Mouse (Mus musculus): ENCODE data around the gene Pfkfb1. TPM values are rescaled to one million over a fixed set of nuclear protein-coding genes. Genes with fewer than 3 reads are reported as not detected.

Gene Pfkfb1
- total RNA-seq, 2 experiments from 2014 or later: 0.52 to 1.2 TPM

DNA sequence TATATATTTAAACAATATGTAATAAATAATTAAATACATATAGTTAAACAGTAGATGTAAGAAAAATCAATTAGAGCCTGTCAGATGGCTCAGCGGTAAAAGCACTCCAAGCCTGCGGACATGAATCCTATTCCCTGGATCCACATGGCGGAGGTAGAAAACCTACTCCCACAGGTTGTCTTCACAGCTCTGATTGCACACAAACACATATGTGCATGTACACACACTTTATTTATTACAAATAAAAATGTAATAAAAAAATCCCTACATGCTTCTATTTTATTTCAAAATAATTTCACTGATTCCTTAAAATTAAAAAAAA lies 69.7 kb downstream of the Pfkfb1 start:
- no peak for DNase-seq (ENCODE audit: extremely low spot score in 1 of 2, low spot score in 1 of 2)

- DNase-seq (ENCODE audit: extremely low spot score in 1 of 2, low spot score in 1 of 2): peak in 1 of 2 experiments; percentile 16
Observed at GRCm38 (mm10) chrX:150662809-150663208, 74.8 kb downstream of the Pfkfb1 start.

- no peak for DNase-seq (ENCODE audit: extremely low spot score in 1 of 2, low spot score in 1 of 2)
Observed at GRCm38 (mm10) chrX:150677505-150677904, 89.5 kb downstream of the Pfkfb1 start.

Small RNAs within 50 kb of the gene (microRNA-seq; reads per million reads assigned to microRNA genes)
- gene Mir3620: 0 to 0.20 reads per million in 2 experiments

Other genes starting within 250 kb of the Pfkfb1 start
- gene Tmem29, start 129.1 kb upstream of the Pfkfb1 start, total RNA-seq (2021): 10 to 100 TPM; 41.1 to 42.4 TPM
- gene Alas2, start 40.9 kb upstream of the Pfkfb1 start, total RNA-seq (2021): 1 to 10 TPM; 9.2 to 9.4 TPM
- 10 to 100 TPM; 10.8 to 19.8 TPM for gene Apex2, start 1.6 kb downstream of the Pfkfb1 start, total RNA-seq (2021)
- 100 to 1,000 TPM; 139 to 156 TPM for gene Tro, start 69.4 kb downstream of the Pfkfb1 start, total RNA-seq (2021)
- 10 to 100 TPM; 44.9 to 50.6 TPM for gene Maged2, start 226.1 kb downstream of the Pfkfb1 start, total RNA-seq (2021)

Data from layer of hippocampus, postnatal 25 days (tissue).